Mouse (Mus musculus) frontal cortex, adult (tissue): ENCODE data around the gene Pdzd7.

Source experiments
- ATAC-seq: cut with Nextera tagmentation; 2 replicates; pipeline ENCODE4 v1.9.2; 2017; ENCODE audit warnings: mild to moderate bottlenecking, moderate library complexity, mixed read lengths; ENCODE audit not compliant: low TSS enrichment

Gene Pdzd7

DNA sequence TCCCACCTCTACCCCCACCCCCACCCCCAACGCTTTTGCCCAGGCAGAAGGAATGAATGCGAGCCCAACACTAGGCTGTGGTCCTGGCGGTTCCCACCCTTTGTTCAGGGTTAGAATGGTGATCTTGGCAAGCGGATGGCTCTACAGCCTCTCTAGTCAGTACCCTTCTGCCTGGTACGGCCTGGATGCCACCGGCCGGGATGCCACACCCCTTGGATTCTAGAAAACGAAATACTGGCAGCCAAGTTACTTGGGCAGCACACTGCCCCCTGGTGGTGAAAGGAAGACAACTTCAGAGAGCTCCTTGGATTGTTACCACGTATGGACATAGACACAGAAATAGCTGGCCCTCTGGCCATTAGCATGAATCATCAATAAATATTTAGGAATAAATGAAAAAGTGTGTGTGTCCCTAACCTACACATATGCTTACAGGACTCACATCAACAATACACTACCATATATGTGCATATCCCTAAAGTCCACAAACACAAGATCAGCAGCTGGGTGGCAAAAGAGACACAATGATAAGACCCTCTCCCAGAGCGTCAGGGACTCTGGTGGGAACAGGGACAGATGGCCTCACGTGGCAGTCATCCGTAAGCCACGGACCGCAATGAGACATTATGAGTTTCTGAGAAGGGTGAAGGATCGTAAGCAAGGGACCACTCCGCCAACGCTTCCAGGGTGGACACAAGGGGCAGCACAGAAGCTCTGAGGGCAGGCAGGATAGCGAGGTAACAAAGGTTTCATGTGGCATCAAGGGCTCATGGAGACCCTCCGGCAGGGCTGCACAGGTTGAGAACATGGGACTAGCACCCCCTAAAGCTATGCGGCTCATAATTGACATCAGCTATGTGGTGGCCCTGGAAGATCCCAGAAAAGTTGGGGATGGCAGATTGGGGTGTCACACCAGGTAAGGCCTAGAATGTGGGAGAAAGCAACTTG is 14.5 kb downstream of the Pdzd7 start:
- peak; percentile 40 for ATAC-seq

GRCm38 (mm10) chr19:45030111-45030510 is 15.4 kb downstream of the Pdzd7 start:
- ATAC-seq = no peak

- no peak for ATAC-seq
These were observed 15.9 kb downstream of the Pdzd7 start for GRCm38 (mm10) chr19:45029571-45029970.

DNA sequence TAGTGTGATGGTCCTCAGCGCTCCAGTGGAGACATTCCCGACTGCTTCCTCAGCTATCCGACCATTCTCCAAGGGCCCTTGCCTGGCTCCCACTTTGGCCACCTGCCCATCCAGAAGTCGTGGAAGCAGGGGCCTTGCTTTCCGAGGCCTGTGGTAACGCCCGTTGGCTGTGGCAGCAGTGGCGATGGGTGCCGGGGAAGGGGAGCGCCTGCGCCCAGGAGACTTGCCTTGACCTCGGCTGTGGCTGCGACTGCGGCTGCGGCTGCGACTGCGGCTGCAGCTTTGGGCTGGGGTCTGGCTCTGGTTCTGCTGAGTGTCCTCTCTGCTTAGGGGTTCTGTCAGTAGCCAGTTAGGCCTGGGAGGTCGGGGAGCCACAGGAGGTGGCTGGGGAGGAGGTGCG is 16.8 kb downstream of the Pdzd7 start:
- no peak for ATAC-seq

- peak; percentile 32; the same call in 1 of the 2 replicates for ATAC-seq
These were observed 17.7 kb downstream of the Pdzd7 start for GRCm38 (mm10) chr19:45027848-45028247.

GRCm38 (mm10) chr19:45026958-45027670 is 18.4 kb downstream of the Pdzd7 start:
- no peak for ATAC-seq

- no peak for ATAC-seq
These were observed 19.5 kb downstream of the Pdzd7 start for GRCm38 (mm10) chr19:45025937-45026568.

DNA sequence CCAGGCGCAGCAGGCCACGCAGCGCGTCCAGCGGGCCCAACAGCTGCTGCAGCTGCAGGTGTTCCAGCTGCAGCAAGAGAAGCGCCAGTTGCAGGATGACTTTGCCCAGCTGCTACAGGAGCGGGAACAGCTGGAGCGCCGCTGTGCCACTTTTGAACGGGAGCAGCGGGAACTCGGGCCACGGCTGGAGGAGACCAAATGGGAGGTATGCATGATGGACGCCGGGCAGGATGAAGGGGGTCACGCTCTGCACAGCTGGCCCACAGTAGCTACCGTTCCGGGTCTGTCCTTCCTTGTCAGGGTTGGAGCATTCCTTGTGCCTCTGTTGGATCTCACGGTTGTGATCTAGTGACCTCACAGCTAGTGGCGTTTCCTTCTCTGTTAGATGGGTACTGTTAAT is 20.7 kb downstream of the Pdzd7 start:
- no peak for ATAC-seq

DNA sequence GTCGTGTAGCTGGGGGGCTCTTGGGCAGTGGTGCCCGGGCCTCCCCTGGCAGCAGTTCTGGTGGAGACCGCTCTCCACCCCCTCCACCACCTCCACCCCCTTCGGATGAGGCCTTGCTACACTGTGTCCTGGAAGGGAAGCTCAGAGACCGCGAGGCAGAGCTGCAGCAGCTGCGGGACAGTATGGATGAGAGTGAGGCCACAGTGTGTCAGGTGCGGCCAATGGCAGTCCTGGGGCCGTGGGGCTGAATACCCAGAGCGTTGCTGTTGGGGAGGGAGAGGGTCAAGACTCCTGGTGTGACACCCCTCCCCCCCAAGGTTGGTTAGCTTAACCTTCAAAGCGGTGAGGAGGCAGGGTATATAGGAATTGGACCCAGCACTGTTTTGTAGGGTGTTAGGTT is 21.5 kb downstream of the Pdzd7 start:
- no peak for ATAC-seq

DNA sequence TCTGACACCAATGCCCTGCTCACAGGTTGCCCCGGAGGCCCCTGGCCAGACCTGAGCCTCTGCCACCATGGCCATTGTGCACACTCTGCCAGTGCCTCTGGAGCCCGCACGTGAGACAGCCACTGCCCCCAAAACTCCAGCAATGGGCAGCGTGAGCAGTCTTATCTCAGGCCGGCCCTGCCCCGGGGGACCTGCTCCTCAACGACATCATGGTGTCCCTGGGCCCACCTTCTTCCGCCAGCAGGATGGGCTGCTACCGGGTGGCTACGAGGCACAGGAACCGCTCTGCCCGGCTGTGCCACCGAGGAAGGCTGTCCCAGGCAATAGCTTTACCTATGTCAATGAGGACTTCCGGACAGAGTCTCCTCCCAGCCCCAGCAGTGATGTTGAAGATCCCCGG is 24.2 kb downstream of the Pdzd7 start:
- no peak for ATAC-seq

GRCm38 (mm10) chr19:45020348-45020747 is 25.2 kb downstream of the Pdzd7 start:
- no peak for ATAC-seq

- ATAC-seq = no peak
These were observed 27.1 kb downstream of the Pdzd7 start for GRCm38 (mm10) chr19:45018351-45018831.

DNA sequence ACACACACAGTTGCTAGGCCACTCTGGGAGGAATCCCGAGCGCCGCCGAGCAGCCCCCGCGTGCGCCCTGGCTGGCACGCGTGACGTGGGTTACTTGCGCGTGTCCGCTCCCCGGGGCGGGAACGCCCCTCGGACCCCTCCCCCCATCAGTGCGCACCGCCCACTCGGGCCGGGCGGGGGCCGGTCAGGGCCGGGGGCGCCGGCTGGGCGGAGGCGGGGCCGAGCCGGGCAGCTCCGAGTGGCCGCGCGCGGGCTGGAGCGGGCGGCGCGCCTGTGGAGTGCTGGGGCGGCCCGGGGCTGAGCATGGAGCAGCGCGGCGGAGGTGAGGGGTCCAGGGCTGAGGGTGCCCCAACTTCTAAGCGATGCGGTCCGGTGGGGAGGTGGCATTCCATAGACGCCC is 27.6 kb downstream of the Pdzd7 start:
- ATAC-seq = no peak

GRCm38 (mm10) chr19:45017216-45017771 is 28.2 kb downstream of the Pdzd7 start:
- no peak for ATAC-seq

GRCm38 (mm10) chr19:45016341-45017215 is 28.9 kb downstream of the Pdzd7 start:
- peak; percentile 58 for ATAC-seq

DNA sequence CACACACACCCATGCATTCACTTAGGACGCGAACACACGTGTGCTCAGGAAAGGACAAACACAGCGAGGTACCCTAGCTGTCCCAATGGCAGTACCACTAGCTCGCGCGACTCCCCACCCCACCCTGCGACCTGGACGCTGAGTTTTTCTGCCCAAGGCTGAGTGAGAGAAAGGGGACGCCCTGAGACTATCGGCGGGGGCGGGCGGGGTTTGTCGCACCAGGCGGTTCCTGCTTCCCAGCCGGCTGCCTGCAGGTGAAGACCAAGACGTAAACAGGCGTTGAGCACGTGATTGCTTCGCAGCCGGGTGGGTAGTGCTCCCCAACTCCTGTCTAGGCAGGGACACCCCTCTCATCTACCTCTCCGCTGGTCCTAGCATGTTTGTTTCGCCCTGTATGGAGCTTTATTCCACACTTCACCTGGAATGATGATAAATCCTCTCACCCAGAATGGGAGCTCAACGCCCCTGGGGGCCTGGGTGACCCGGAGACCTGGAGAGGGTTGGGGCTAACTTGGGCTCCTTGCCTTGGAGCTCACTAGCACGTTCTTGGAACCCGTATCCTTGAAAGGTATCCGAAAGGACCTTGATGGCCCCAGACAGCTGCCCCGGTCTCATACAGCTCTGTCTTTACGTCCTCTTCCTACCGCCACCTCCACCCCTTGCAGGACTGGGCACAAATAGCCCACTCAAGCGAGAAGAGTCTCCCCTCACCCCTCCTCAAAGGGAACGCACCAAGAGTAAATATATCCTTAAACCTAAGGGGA is 29.8 kb downstream of the Pdzd7 start:
- 0 out of 2 replicates have a peak, but pooled peaks have one; percentile 0 for ATAC-seq

- ATAC-seq = no peak
These were observed 30.5 kb downstream of the Pdzd7 start for GRCm38 (mm10) chr19:45014981-45015402.

DNA sequence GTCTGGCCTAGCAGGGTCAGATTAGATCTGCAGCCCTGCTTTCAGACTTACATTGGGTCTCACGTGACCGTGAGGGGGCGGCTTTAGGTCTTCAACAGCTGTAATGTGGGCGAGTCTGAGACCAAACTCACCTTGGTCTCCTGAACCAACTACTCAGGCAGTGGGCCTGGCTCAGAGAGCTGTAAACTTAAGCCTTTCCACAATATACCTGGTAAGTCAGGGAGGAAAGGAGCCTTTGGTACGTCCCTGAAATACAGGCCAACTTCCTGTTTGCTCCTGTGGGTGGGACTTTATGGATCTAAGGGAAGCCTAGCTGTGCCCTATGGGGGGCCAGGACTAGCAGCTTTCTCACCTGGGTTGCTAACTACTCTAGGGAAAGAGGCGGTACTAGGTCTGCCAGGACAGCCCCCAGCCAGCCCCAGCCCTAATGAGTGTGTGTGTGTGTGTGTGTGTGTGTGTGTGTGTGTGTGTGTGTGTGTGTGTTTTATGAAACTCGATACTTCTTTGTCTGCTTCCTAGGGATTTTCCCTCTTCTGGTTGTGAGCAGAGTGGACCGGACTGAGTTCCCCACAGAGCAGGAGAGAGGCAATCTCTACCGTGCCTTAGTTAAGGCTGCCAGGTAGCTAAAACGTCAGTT is 31.1 kb downstream of the Pdzd7 start, which contains the start of gene Lzts2:
Gene Lzts2 (plus strand): TSS at position 80 of the 637 bp plus-strand sequence.
- ATAC-seq = no peak

GRCm38 (mm10) chr19:45013581-45014225 is 31.8 kb downstream of the Pdzd7 start:
- no peak for ATAC-seq
